Mouse (Mus musculus) kidney, adult 2 months (tissue): ENCODE data around the gene Ndufa4l2. TPM values are rescaled to one million over a fixed set of nuclear protein-coding genes. Genes with fewer than 3 reads are reported as not detected.

Experiments used
- DNase-seq: peaks from one replicate; pipeline ENCODE4 v3.0.0; 2021
- H3K27ac ChIP-seq: fragments of 200-500 bp; 2 replicates; pipeline ENCODE4 v1.5.1; 2012; ENCODE audit warnings: low read depth, low read length, control low read depth, inconsistent platforms; ENCODE audit not compliant: insufficient read depth
- H3K27me3 ChIP-seq: fragments of 200-500 bp; replicated peaks from 2 replicates; pipeline ENCODE4 v1.6.1; 2012; ENCODE audit warnings: mild to moderate bottlenecking, moderate library complexity, low read length, inconsistent platforms; ENCODE audit not compliant: control insufficient read depth, insufficient read depth
- H3K36me3 ChIP-seq: fragments of 200-500 bp; 2 replicates; pipeline ENCODE4 v1.6.1; 2012; ENCODE audit warnings: mild to moderate bottlenecking, moderate library complexity, low read length, inconsistent platforms; ENCODE audit not compliant: control insufficient read depth, insufficient read depth
- H3K4me1 ChIP-seq: fragments of 200-500 bp; 2 replicates; pipeline ENCODE4 v1.6.1; 2011; ENCODE audit warnings: low read length; ENCODE audit not compliant: control insufficient read depth, insufficient read depth
- H3K4me3 ChIP-seq: fragments of 200-500 bp; 2 replicates; pipeline ENCODE4 v1.5.1; 2011; ENCODE audit warnings: mild to moderate bottlenecking, low read depth, low read length, control low read depth; ENCODE audit not compliant: insufficient read depth
- CTCF ChIP-seq: fragments of 200-500 bp; conservative IDR thresholded peaks from 2 replicates; pipeline ENCODE4 v1.5.1; 2011; ENCODE audit warnings: low read depth, mild to moderate bottlenecking, control low read depth, low read length, moderate library complexity, mixed read lengths; ENCODE audit not compliant: insufficient read depth, insufficient read length
- POLR2A ChIP-seq: fragments of 200-500 bp; IDR thresholded peaks from one replicate; pipeline ENCODE4 v1.6.1; 2011; ENCODE audit warnings: low read depth, low read length, control low read depth
- WGBS: fragments of 180-500 bp; shearing (Covaris S2); methylation state at CpG from one replicate; pipeline ENCODE4 v1.1.7; 2018; 5-methylcytosine and 5-hydroxymethylcytosine counted together
- polyA plus RNA-seq: library from polyadenylated mRNA; depleted of rRNA; stranded (reverse); fragments of >200 nt; gene quantifications from 2 replicates; pipeline ENCODE4 v1.2.3, GENCODE M21; 2012

Gene Ndufa4l2
- polyA plus RNA-seq, 1 experiment, result 24.4 TPM

DNA sequence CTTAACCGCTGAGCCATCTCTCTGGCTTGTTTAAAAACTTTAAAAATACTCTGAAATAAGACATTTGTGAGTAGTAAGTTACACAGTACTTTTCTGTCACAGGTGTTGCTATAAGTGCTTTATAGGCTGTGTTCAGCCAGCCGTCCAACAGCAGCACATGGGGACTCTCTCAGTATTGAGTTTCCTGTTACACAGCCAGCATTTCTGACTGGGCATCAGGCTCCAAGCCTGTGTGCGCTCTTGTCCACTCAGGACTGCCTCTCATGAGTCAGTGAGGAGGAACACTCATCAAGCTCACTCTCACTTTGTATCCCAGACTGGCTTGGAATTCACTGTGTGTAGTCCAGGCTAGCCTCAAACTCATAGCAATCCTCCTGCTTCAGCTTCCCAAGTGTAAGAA, 18.6 kb upstream of the Ndufa4l2 start:
- Histone ChIP-seq H3K4me1 (no peaks in the 10 kb centered on the region), H3K36me3 (no peaks in the 10 kb centered on the region; the same call in none of the 2 replicates), H3K27me3 (no peaks in the 10 kb centered on the region), H3K27ac (no peak overlapping the region), H3K4me3 (no peak overlapping the region)
- no peak for DNase-seq
- TF ChIP-seq CTCF (no peak), POLR2A (no peak)
- WGBS, result 83% methylated on average over 3 of the region's 3 CpGs

- no peak overlapping the region for H3K4me3 ChIP-seq
- TF ChIP-seq CTCF (no peak), POLR2A (no peak)
- no peak for DNase-seq
- H3K4me1 ChIP-seq, result no peaks in the 10 kb centered on the region
- H3K27ac ChIP-seq, result no peak overlapping the region
- no peaks in the 10 kb centered on the region for H3K27me3 ChIP-seq
- no peaks in the 10 kb centered on the region; the same call in none of the 2 replicates for H3K36me3 ChIP-seq
- 51% methylated on average over 5 of the region's 5 CpGs for WGBS
These were observed 15.3 kb upstream of the Ndufa4l2 start for GRCm38 (mm10) chr10:127499516-127499915.

DNA sequence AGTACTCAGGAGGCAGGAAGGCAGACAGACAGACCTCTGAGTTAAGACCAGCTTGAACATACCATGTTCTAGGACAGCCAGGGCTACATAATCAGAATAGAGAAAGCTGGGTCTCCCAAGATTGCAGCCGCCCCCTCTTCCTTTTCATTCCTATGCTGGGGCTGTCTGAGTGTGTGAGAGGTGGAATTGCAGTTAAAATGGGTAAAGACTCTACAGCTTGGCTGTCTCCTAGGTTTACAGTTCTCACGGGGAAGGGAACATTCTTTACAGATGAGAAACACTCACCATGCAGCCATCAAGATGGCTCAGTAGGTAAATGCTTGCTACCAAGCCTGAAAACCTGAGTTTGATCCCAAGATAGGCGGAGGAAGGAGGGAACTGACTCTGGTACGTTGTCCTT, 14.7 kb upstream of the Ndufa4l2 start:
- TF ChIP-seq CTCF (no peak), POLR2A (no peak)
- no peaks in the 10 kb centered on the region; the same call in none of the 2 replicates for H3K36me3 ChIP-seq
- WGBS, result 87% methylated on average over 4 of the region's 4 CpGs
- H3K27ac ChIP-seq, result no peak overlapping the region
- DNase-seq, result no peak
- no peak overlapping the region for H3K4me3 ChIP-seq
- H3K27me3 ChIP-seq, result no peaks in the 10 kb centered on the region
- no peaks in the 10 kb centered on the region for H3K4me1 ChIP-seq

- no peak within 1 kb of the TSS for H3K4me3 ChIP-seq
- 60% methylated on average over 13 of the region's 13 CpGs for WGBS
- no peaks in the 10 kb centered on the region; the same call in none of the 2 replicates for H3K36me3 ChIP-seq
- H3K27ac ChIP-seq, result no peak within 1 kb of the TSS
- TF ChIP-seq CTCF (no peak), POLR2A (no peak)
- no peaks in the 10 kb centered on the region for H3K27me3 ChIP-seq
- no peaks in the 10 kb centered on the region for H3K4me1 ChIP-seq
- no peak for DNase-seq
These were observed 13.6 kb upstream of the Ndufa4l2 start, which contains the start of gene Stac3 for GRCm38 (mm10) chr10:127500894-127501893. Gene Stac3 (plus strand): TSS chr10:127501686.

DNA sequence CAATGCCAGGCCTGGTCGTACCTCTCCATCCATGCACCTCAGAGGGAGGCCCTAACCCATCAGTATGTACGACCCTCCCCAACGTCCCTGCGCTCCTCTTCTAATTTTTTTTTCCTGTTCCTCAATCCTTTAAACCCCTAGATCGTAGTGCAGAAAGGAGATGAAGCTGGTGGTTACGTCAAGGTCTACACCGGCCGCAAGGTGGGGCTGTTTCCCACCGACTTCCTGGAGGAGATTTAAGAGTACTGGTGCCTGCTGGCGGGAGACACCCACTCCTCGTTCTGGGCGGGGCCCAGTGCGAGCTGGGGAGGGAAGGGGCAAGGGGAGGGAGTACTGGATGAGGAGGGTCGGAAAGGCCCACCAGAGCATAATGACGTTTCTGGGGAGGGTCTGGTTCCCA, 6.5 kb upstream of the Ndufa4l2 start:
- peak; percentile 75 for DNase-seq
- Histone ChIP-seq H3K27ac (no peak overlapping the region), H3K27me3 (0 out of 2 replicates have a peak, but pooled peaks cover 1% of the 10 kb centered on the region), H3K4me3 (no peak overlapping the region), H3K4me1 (no peaks in the 10 kb centered on the region), H3K36me3 (no peaks in the 10 kb centered on the region)
- 12% methylated on average over 15 of the region's 15 CpGs for WGBS
- TF ChIP-seq POLR2A, result no peak
- peak; percentile 71 for TF ChIP-seq CTCF

DNA sequence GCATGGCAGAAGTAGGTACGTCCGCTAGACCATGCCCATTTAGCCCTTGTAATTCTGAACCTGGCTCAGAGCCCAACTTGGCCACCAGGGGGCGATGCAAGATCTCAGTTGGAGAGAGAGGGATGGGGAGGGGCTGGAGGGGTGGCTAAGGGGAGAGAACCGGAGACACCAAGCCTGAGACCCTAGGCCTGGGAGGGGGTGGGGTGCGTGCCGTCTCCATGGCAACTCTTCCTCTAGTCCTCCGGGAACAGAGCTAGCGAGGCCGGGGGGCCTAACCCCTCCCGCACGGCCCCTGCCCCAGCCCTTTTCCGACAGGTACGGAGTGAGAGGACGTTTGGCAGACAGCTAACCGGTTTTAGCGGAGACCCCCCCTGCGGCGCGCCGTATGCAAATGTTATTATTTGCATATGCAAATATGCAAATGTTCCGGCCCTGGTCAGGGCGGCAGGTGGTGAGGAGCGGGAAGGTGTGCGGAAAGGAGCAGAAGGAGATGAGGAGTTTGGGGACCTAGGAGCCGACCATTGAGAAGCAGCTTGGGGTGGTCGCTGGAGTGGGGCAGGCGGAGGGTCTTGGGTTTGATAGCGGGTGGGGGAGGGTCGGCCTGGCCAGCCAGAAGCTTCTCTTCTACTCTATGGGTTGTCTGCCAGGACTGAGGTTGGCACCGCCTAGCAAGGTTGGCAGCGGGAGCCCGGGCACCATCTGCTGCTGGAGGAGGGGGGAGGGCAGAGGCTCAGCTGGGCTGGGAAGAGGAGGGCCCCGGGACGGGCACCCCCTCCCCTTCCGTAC, 5.5 kb upstream of the Ndufa4l2 start:
- Histone ChIP-seq H3K36me3 (no peaks in the 10 kb centered on the region), H3K4me3 (peak overlapping the region; percentile 26; the same call in 1 of the 2 replicates), H3K27ac (no peak overlapping the region), H3K4me1 (no peaks in the 10 kb centered on the region), H3K27me3 (0 out of 2 replicates have a peak, but pooled peaks cover 1% of the 10 kb centered on the region)
- 2% methylated on average over 35 of the region's 35 CpGs for WGBS
- TF ChIP-seq POLR2A (no peak), CTCF (peak; percentile 80)
- peak; percentile 85 for DNase-seq
